Mouse (Mus musculus) forebrain, embryonic 10.5 days (tissue): ENCODE measurements around the gene Il6st. TPM values are rescaled to one million over a fixed set of nuclear protein-coding genes. Genes with fewer than 3 reads are reported as not detected.

Source experiments
- DNase-seq: peaks from one replicate; pipeline ENCODE4 v3.0.0-alpha.2; 2017; ENCODE audit warnings: low spot score; ENCODE audit errors: extremely low spot score
- H3K27ac ChIP-seq: fragments of 300-500 bp; sonication (generic); 2 replicates; pipeline ENCODE4 v1.5.1; 2016; ENCODE audit warnings: mild to moderate bottlenecking
- H3K27me3 ChIP-seq: fragments of 300-500 bp; sonication (generic); 2 replicates; pipeline ENCODE4 v1.6.1; 2016; ENCODE audit warnings: mild to moderate bottlenecking; ENCODE audit not compliant: poor library complexity, severe bottlenecking
- H3K36me3 ChIP-seq: fragments of 300-500 bp; sonication (generic); replicated peaks from 2 replicates; pipeline ENCODE4 v1.6.1; 2016; ENCODE audit warnings: mild to moderate bottlenecking, moderate library complexity
- H3K4me1 ChIP-seq: fragments of 300-500 bp; sonication (generic); 2 replicates; pipeline ENCODE4 v1.6.1; 2016
- H3K4me3 ChIP-seq: fragments of 300-500 bp; sonication (generic); 2 replicates; pipeline ENCODE4 v1.5.1; 2016; ENCODE audit warnings: mild to moderate bottlenecking, moderate library complexity
- H3K9me3 ChIP-seq: fragments of 300-500 bp; sonication (generic); 2 replicates; pipeline ENCODE4 v1.6.1; 2016; ENCODE audit warnings: mild to moderate bottlenecking, moderate library complexity
- WGBS: fragments of 180-500 bp; shearing (Covaris S2); methylation state at CpG from one replicate; pipeline ENCODE4 v1.1.7; 2016; 5-methylcytosine and 5-hydroxymethylcytosine counted together
- polyA plus RNA-seq: library from polyadenylated mRNA; unstranded; fragments of >200 nt; fragmentation: Nextera tagmentation; extraction: Ambion mirVana; gene quantifications from 2 replicates; pipeline ENCODE4 v1.2.1, GENCODE M21; 2016

Gene Il6st
- polyA plus RNA-seq, 1 experiment from 2014 or later: 20.4 TPM

DNA sequence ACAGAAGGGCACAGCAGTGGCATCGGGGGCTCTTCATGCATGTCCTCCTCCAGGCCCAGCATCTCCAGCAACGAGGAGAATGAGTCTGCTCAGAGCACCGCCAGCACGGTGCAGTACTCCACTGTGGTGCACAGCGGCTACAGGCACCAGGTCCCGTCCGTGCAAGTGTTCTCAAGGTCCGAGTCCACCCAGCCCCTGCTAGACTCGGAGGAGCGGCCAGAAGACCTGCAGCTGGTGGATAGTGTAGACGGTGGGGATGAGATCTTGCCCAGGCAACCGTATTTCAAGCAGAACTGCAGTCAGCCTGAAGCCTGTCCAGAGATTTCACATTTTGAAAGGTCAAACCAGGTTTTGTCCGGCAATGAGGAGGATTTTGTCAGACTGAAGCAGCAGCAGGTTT is 40.0 kb downstream of the Il6st start:
- 93% methylated on average over 13 of the region's 13 CpGs for WGBS
- Histone ChIP-seq H3K4me3 (no peak overlapping the region), H3K27me3 (no peaks in the 10 kb centered on the region), H3K9me3 (no peaks in the 10 kb centered on the region), H3K4me1 (no peaks in the 10 kb centered on the region), H3K27ac (no peak overlapping the region), H3K36me3 (peaks cover 79% of the 10 kb centered on the region)
- no peak for DNase-seq

DNA sequence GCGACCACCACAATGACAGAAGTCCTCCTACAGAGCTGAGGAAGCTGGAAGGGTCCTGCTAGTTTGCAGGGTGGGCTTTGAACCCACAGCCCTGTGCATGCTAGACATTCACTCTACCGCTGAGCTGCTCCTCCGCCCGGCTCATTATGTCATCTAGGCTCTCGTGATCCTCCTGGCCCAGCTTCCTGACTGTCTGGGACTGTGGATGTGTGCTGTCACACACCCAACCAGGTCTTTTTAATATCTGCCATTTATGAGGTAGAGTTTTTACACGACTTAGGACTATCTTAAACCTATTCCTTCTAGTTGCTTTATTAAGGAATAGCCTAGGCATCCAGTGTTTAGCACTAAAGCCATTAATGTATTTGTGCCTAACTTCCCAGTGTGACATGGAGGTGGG is 41.6 kb downstream of the Il6st start:
- DNase-seq: no peak
- Histone ChIP-seq H3K4me3 (no peak overlapping the region), H3K4me1 (no peaks in the 10 kb centered on the region), H3K9me3 (no peaks in the 10 kb centered on the region), H3K36me3 (peaks cover 64% of the 10 kb centered on the region), H3K27ac (no peak overlapping the region), H3K27me3 (no peaks in the 10 kb centered on the region)
- 93% methylated on average over 6 of the region's 6 CpGs for WGBS

DNA sequence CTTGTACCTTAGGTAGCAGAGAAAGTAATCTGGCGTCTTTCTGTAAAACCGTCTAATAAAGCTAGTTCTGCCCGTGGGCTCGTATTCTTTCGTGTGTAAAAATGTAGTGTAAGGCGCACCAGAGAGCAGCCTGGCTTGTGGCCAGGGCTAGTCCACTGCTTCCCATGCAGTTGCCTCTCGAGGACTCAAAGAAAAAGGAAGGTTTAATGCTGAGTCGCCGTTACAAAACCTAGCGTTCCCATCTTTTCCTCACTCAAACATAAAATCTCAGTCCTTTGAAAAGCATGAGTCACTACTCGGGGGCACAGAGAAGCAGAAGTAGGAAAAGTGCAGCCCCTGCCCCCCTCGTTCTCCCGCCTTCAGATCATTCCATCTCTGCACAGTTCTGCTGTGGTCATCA is 42.9 kb downstream of the Il6st start:
- Histone ChIP-seq H3K9me3 (no peaks in the 10 kb centered on the region), H3K27me3 (no peaks in the 10 kb centered on the region), H3K4me1 (no peaks in the 10 kb centered on the region), H3K27ac (no peak overlapping the region), H3K4me3 (no peak overlapping the region), H3K36me3 (peaks cover 51% of the 10 kb centered on the region)
- no peak for DNase-seq
- WGBS: 90% methylated on average over 13 of the region's 13 CpGs

DNA sequence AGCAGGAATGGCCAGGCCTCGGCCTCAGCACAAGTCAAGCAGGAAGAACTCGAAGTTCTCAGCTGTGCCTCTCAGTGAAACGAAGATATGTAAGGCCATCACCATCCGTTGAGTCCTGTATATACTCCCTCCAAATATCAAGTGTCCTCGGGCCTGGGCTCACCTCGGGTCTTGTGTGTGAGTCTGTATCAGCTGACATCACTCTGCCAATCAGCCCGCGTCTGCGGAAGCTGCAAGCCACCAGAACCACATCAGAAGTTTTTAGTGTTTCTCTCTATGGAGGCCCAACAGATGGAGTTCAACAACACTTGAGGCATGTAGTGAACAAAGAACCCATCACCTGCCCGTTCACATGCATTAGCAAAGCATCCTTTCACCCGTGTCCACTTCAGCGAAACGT is 43.8 kb downstream of the Il6st start:
- Histone ChIP-seq H3K4me1 (no peaks in the 10 kb centered on the region), H3K36me3 (peaks cover 45% of the 10 kb centered on the region)
- 88% methylated on average over 13 of the region's 13 CpGs for WGBS

DNA sequence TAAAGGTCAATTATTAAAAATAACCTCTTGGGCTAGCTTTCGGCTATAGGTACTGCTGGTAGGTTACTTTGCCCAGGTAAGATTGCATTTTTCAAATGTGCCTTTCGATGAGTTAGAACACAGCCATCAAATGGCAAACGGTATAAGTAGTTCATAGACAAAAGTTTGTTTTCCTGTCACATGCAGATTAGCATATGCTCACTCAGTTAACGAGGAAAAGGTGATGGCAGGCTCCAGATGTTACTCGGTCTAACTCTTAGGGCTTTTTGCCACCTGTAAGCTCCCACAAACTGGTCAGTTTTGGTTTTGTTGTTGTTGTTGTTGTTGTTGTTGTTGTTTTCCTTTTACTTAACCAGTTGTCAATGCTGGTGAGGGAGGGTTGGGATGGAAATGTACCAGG is 44.6 kb downstream of the Il6st start:
- Histone ChIP-seq H3K27me3 (no peaks in the 10 kb centered on the region), H3K36me3 (peaks cover 37% of the 10 kb centered on the region), H3K9me3 (no peaks in the 10 kb centered on the region), H3K4me3 (no peak overlapping the region), H3K27ac (no peak overlapping the region), H3K4me1 (no peaks in the 10 kb centered on the region)
- DNase-seq: no peak
- WGBS: 85% methylated on average over 5 of the region's 5 CpGs

More for the DNA sequence above, 43.8 kb downstream of the Il6st start:
- no peak overlapping the region for H3K27ac ChIP-seq
- H3K9me3 ChIP-seq: no peaks in the 10 kb centered on the region
- H3K27me3 ChIP-seq: no peaks in the 10 kb centered on the region
- DNase-seq: no peak
- no peak overlapping the region for H3K4me3 ChIP-seq

DNA sequence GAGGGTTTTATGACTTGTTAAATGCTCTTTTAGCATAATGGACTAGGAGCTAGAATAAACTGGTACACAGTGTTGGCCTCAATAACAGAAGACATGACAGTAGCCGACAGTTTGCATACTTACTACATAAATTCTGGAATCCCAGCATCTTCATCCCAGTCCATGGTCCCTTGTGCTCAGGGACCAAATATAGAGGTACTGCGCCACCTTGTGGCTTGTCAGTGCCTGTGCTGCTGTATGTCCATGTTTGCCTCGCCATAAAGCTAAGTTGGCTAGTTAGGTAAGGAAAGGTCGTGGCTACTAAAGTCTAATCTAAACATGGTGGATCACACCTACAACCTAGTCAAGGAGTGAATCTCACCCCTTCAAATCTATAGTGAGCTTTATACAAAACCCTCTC is 45.6 kb downstream of the Il6st start:
- WGBS: 31% methylated on average over 4 of the region's 4 CpGs
- H3K27me3 ChIP-seq: no peaks in the 10 kb centered on the region
- no peaks in the 10 kb centered on the region for H3K9me3 ChIP-seq
- DNase-seq: peak; percentile 63
- peaks cover 27% of the 10 kb centered on the region for H3K36me3 ChIP-seq
- H3K27ac ChIP-seq: no peak overlapping the region
- no peaks in the 10 kb centered on the region for H3K4me1 ChIP-seq
- H3K4me3 ChIP-seq: no peak overlapping the region

DNA sequence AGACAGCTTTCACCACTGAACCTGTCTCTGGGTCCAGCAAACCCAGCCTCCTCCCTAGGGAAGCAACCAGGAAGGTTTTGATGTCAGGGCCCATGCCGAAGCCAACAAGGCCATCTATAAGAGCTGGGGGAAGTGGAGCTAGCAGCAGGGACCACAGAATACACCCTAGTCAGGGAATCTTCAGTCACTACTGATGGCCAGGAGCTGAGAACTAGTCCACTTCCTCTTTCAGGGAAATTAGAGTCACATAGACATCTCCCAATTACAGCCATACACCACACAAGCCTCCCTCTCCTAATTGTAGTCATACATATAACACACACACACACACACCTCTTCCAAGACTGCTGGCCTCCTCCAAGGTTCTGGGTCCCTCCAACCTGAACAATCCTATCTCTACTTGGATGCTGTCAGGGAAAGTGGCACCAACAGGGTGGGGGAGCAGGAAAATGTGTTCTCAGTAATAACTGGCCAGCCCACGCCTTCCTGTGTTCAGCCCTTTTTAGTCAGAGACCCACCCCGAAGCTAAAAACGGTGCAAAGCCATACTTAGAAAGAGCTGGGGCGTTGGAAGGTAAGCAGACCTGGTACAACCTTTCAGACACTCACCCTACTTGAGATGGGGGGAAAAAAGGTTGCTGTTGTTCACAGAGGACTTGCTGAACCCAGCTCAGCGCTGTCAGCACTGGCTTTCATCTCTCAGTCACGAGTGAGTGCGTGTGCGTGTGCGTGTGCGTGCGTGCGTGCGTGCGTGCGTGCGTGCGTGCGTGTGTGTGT is 46.8 kb downstream of the Il6st start:
- H3K4me3 ChIP-seq: no peak overlapping the region
- WGBS: 94% methylated on average over 19 of the region's 19 CpGs
- peaks cover 16% of the 10 kb centered on the region for H3K36me3 ChIP-seq
- H3K4me1 ChIP-seq: no peaks in the 10 kb centered on the region
- no peak for DNase-seq
- H3K27me3 ChIP-seq: no peaks in the 10 kb centered on the region
- H3K27ac ChIP-seq: no peak overlapping the region
- no peaks in the 10 kb centered on the region for H3K9me3 ChIP-seq

DNA sequence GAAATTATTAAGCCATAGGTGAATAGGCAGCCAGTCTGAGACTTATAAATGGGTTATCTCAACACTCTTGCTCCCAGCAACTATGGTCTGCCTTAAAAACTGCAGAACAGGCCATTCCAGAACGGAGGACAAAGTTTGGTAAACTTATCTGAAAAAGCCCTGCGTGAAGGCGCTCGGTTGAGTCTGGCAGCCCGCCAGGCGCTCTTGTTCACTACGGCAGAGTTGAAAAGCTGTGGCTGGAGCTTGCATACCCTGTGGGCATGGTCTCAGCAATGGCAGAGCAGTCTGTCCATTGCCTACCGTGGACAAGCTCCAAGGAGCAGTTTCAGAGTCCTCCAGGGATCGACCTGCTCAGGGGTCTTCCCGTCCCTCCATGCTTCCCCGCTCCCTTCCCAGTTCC is 47.4 kb downstream of the Il6st start:
- 92% methylated on average over 11 of the region's 11 CpGs for WGBS
- no peaks in the 10 kb centered on the region for H3K4me1 ChIP-seq
- H3K36me3 ChIP-seq: peaks cover 9% of the 10 kb centered on the region
- H3K4me3 ChIP-seq: no peak overlapping the region
- DNase-seq: no peak
- no peak overlapping the region for H3K27ac ChIP-seq
- no peaks in the 10 kb centered on the region for H3K27me3 ChIP-seq
- H3K9me3 ChIP-seq: no peaks in the 10 kb centered on the region

DNA sequence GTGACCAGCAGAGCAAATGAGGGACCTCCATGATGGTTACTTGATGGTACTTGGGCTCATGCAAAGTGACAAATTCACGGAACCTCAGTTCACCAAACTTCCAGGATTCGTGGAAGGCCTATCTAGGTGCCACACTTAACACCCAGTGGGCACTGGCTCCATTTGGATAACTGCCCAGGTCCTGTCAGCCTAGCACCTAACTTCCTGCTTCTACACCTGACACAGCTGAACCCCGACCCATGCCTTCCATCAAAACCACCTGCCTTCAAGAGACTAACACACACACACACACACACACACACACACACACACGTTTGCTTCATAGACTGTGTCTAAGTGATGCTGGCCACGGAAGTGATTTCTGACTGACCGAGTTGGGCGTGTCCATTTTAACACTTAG is 47.9 kb downstream of the Il6st start:
- H3K4me1 ChIP-seq: no peaks in the 10 kb centered on the region
- 89% methylated on average over 7 of the region's 7 CpGs for WGBS
- DNase-seq: no peak
- H3K36me3 ChIP-seq: peaks cover 7% of the 10 kb centered on the region
- H3K27ac ChIP-seq: no peak overlapping the region
- H3K27me3 ChIP-seq: no peaks in the 10 kb centered on the region
- H3K4me3 ChIP-seq: no peak overlapping the region
- H3K9me3 ChIP-seq: no peaks in the 10 kb centered on the region

DNA sequence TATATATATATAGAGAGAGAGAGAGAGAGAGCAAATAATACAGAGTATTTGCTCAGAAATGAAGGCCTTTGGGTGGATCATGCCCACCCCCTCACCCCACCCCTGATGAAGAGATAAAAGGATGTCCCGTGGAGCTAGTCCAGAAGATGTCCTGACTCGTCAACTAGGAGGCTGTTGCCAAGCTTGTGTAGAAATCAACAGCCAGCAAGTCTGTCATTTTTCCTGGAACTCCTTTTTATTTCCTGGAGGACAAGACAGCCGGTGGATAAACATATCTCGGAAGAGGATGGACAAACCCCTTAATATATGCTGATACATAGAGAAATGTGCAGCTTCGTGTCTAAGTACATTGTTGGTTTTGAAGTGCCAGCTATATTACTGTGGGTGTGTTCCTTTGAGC is 49.0 kb downstream of the Il6st start:
- 93% methylated on average over 5 of the region's 5 CpGs for WGBS
- no peak overlapping the region for H3K27ac ChIP-seq

DNA sequence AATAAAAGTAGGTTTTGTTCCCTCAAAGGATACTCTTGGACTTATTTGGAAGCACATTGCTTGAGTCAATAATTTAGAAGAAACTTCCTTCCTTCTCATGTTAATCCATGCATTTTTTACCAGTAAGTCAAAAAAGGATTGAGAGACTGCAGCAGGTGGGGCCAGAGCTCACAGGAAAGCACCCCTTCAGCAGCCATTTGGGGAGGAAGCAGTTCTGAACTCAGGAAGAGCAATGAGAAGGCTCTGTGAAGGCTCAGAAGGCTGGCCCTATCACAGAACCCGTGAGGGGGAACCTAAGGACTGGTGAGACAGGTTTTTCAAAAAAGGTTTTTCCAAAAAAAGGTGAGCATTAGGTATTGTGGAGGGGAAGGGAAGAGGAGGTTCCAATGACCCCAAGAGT is 50.7 kb downstream of the Il6st start:
- H3K27ac ChIP-seq: no peak overlapping the region
- 76% methylated on average over 1 of the region's 1 CpGs for WGBS
- no peaks in the 10 kb centered on the region for H3K27me3 ChIP-seq
- H3K4me1 ChIP-seq: no peaks in the 10 kb centered on the region
- peaks cover 9% of the 10 kb centered on the region; the same call in 1 of the 2 replicates for H3K9me3 ChIP-seq
- no peaks in the 10 kb centered on the region for H3K36me3 ChIP-seq
- H3K4me3 ChIP-seq: no peak overlapping the region
- no peak for DNase-seq

More for the DNA sequence above, 49.0 kb downstream of the Il6st start:
- no peaks in the 10 kb centered on the region for H3K27me3 ChIP-seq
- H3K4me1 ChIP-seq: no peaks in the 10 kb centered on the region
- peaks cover 2% of the 10 kb centered on the region for H3K36me3 ChIP-seq
- no peak overlapping the region for H3K4me3 ChIP-seq
- peaks cover 1% of the 10 kb centered on the region; the same call in 1 of the 2 replicates for H3K9me3 ChIP-seq
- DNase-seq: no peak

DNA sequence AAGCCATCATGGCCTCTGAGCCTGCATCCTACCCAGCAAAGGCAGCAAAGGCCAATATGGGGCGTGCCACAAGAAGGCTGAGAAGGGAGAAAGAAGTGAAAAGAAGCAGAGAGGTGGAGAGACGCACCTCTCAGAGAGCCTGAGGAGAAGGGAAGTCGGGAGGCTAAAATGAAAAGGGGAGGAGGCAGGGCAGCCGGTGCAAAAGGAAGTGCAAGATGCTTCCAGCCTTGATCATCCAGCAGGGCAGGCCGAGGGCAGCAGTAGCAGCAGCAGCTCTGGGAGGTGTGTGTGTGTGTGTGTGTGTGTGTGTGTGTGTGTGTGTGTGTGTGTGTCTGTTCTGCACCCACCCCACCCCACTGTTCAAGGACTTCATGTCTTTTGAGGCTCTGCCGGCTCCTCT is 58.4 kb downstream of the Il6st start:
- H3K4me1 ChIP-seq: no peaks in the 10 kb centered on the region
- DNase-seq: no peak
- H3K27me3 ChIP-seq: no peaks in the 10 kb centered on the region
- H3K4me3 ChIP-seq: no peak overlapping the region
- WGBS: 82% methylated on average over 6 of the region's 6 CpGs
- peaks cover 13% of the 10 kb centered on the region; the same call in 1 of the 2 replicates for H3K9me3 ChIP-seq
- no peak overlapping the region for H3K27ac ChIP-seq
- H3K36me3 ChIP-seq: no peaks in the 10 kb centered on the region

DNA sequence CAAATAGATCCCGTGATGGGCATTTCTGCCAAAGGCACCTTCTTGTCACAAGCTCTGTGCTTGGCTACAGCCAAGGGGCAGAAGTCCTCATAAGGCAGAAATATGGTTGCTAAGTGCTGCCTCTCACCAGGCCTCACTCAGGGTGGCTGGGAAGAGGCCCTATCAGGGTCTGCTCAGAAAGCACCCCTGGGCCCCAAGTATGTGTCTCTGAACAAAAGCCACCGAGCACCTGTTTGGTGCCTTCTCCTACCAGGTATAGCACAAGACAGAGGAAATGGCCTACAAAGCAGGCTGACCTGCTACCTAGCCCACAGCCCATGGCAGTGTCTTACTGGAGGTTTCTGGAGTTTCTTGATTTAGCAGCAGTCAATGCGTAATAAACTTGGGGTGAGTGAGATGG is 59.0 kb downstream of the Il6st start:
- no peaks in the 10 kb centered on the region for H3K36me3 ChIP-seq

More for the DNA sequence above, 59.0 kb downstream of the Il6st start:
- DNase-seq: no peak
- Histone ChIP-seq H3K27me3 (no peaks in the 10 kb centered on the region), H3K4me1 (no peaks in the 10 kb centered on the region), H3K4me3 (no peak overlapping the region), H3K27ac (no peak overlapping the region), H3K9me3 (peaks cover 11% of the 10 kb centered on the region; the same call in 1 of the 2 replicates)
- 91% methylated on average over 3 of the region's 3 CpGs for WGBS
